Mouse (Mus musculus) midbrain, embryonic 16.5 days (tissue): ENCODE results near the gene Rab3il1. TPM values are rescaled to one million over a fixed set of nuclear protein-coding genes. Genes with fewer than 3 reads are reported as not detected.
A peak's percentile ranks its signal among the peaks of the same experiment; 100 is the strongest.

Source experiments
- ATAC-seq: fragments of 200-750 bp; cut with Nextera tagmentation; 2 replicates; pipeline ENCODE4 v1.8.0; 2017; ENCODE audit warnings: moderate TSS enrichment
- H3K27ac ChIP-seq: fragments of 300-500 bp; sonication (generic); 2 replicates; pipeline ENCODE4 v1.5.1; 2014; ENCODE audit warnings: mild to moderate bottlenecking, low read length, mixed read lengths
- H3K27me3 ChIP-seq: fragments of 300-500 bp; sonication (generic); 2 replicates; pipeline ENCODE4 v1.6.1; 2014; ENCODE audit warnings: low read depth, low read length, mixed read lengths; ENCODE audit not compliant: control insufficient read depth, insufficient read depth
- H3K36me3 ChIP-seq: fragments of 300-500 bp; sonication (generic); 2 replicates; pipeline ENCODE4 v1.6.1; 2014; ENCODE audit warnings: mild to moderate bottlenecking, low read length, moderate library complexity, mixed read lengths; ENCODE audit not compliant: control insufficient read depth, insufficient read depth
- H3K4me1 ChIP-seq: fragments of 300-500 bp; sonication (generic); 2 replicates; pipeline ENCODE4 v1.6.1; 2014; ENCODE audit warnings: mild to moderate bottlenecking, low read length, mixed read lengths; ENCODE audit not compliant: control insufficient read depth, insufficient read depth
- H3K4me2 ChIP-seq: fragments of 300-500 bp; sonication (generic); 2 replicates; pipeline ENCODE4 v1.6.1; 2014; ENCODE audit warnings: mild to moderate bottlenecking, low read length, mixed read lengths
- H3K4me3 ChIP-seq: fragments of 300-500 bp; sonication (generic); 2 replicates; pipeline ENCODE4 v1.5.1; 2014; ENCODE audit warnings: low read depth, mild to moderate bottlenecking, low read length, moderate library complexity, mixed read lengths
- H3K9ac ChIP-seq: fragments of 300-500 bp; sonication (generic); 2 replicates; pipeline ENCODE4 v1.6.1; 2014; ENCODE audit warnings: low read depth, low read length, mixed read lengths
- H3K9me3 ChIP-seq: fragments of 300-500 bp; sonication (generic); replicated peaks from 2 replicates; pipeline ENCODE4 v1.6.1; 2014; ENCODE audit warnings: mild to moderate bottlenecking, low read length, mixed read lengths; ENCODE audit not compliant: control insufficient read depth, poor library complexity, severe bottlenecking
- WGBS: fragments of 180-500 bp; shearing (Covaris S2); extraction: QIAGEN DNeasy Blood & Tissue Kit; methylation state at CpG from one replicate; pipeline ENCODE4 v1.1.7; 2014; 5-methylcytosine and 5-hydroxymethylcytosine counted together
- polyA plus RNA-seq: library from polyadenylated mRNA; unstranded; fragments of >200 nt; fragmentation: Nextera tagmentation; extraction: Ambion mirVana; gene quantifications from 2 replicates; pipeline ENCODE4 v1.2.1, GENCODE M21; 2015

The Rab3il1 gene
- polyA plus RNA-seq, 1 experiment from 2014 or later: 21.4 TPM

GRCm38 (mm10) chr19:9998736-9999486 lies 2.6 kb upstream of the Rab3il1 start:
- H3K4me2 ChIP-seq: no peak overlapping the region
- no peak for ATAC-seq
- H3K36me3 ChIP-seq: no peaks in the 10 kb centered on the region
- no peak overlapping the region for H3K9ac ChIP-seq
- H3K4me1 ChIP-seq: no peaks in the 10 kb centered on the region
- 62% methylated on average over 13 of the region's 13 CpGs for WGBS
- H3K27ac ChIP-seq: no peak overlapping the region
- H3K27me3 ChIP-seq: no peaks in the 10 kb centered on the region
- no peaks in the 10 kb centered on the region for H3K9me3 ChIP-seq
- no peak overlapping the region for H3K4me3 ChIP-seq

DNA sequence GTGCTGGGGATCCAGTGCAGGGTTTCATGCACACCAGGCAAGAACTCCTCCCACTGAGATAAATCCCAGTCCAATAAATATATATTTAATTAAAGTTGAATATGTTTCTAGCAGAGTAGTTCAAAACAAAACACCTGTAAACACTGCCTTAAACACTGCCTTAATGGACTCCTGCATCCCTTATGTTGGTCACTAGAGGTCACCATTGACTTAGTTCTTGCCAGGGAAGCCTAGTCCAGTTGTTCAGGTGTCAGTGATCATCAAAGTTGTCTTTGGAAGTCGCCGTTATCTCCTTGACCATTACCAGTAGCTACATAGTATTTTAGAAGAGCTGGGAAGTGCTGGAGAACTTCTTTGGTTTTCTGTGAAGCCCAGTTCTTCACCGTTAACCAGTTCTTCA lies 1.1 kb upstream of the Rab3il1 start:
- H3K4me2 ChIP-seq: no peak overlapping the region
- no peak overlapping the region for H3K27ac ChIP-seq
- no peaks in the 10 kb centered on the region for H3K36me3 ChIP-seq
- H3K9me3 ChIP-seq: no peaks in the 10 kb centered on the region
- no peak overlapping the region for H3K4me3 ChIP-seq
- no peak overlapping the region for H3K9ac ChIP-seq
- no peaks in the 10 kb centered on the region for H3K4me1 ChIP-seq
- WGBS: 25% methylated on average over 3 of the region's 3 CpGs
- peak; percentile 57 for ATAC-seq
- H3K27me3 ChIP-seq: no peaks in the 10 kb centered on the region

GRCm38 (mm10) chr19:10003696-10004095 lies 2.2 kb downstream of the Rab3il1 start:
- Histone ChIP-seq H3K4me3 (no peak overlapping the region), H3K4me1 (no peaks in the 10 kb centered on the region), H3K9ac (no peak overlapping the region), H3K27me3 (no peaks in the 10 kb centered on the region), H3K4me2 (no peak overlapping the region), H3K27ac (no peak overlapping the region), H3K9me3 (no peaks in the 10 kb centered on the region), H3K36me3 (no peaks in the 10 kb centered on the region)
- 93% methylated on average over 1 of the region's 1 CpGs for WGBS
- ATAC-seq: no peak

GRCm38 (mm10) chr19:10011408-10011807 lies 9.9 kb downstream of the Rab3il1 start:
- Histone ChIP-seq H3K9ac (no peak overlapping the region), H3K4me1 (no peaks in the 10 kb centered on the region), H3K4me2 (no peak overlapping the region), H3K27ac (no peak overlapping the region), H3K9me3 (no peaks in the 10 kb centered on the region), H3K36me3 (no peaks in the 10 kb centered on the region), H3K4me3 (no peak overlapping the region), H3K27me3 (no peaks in the 10 kb centered on the region)
- ATAC-seq: no peak
- WGBS: 88% methylated on average over 1 of the region's 1 CpGs

DNA sequence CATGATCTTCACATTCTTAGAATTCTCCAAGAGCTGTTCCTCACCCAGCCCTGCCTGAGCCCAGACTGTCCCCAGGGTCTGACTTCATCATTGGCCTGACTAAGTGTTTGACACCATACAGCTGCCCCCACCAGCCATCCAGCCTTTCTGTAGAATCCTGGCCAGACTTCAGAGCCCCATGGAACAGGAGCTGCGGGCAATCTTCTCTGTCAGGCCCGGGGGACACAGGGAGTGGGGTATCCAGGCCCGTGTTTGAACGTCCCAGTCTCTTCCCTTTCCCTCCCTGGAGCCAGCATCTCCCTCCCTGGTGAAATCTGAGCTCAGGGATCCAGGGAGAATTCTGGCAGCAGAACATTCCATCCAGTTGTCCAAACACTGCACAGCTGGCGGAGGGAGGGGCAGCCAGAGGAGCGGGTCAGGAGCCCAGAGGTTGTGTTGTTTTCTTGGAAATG lies 11.4 kb downstream of the Rab3il1 start:
- ATAC-seq: no peak
- Histone ChIP-seq H3K4me2 (no peak overlapping the region), H3K9ac (no peak overlapping the region)

DNA sequence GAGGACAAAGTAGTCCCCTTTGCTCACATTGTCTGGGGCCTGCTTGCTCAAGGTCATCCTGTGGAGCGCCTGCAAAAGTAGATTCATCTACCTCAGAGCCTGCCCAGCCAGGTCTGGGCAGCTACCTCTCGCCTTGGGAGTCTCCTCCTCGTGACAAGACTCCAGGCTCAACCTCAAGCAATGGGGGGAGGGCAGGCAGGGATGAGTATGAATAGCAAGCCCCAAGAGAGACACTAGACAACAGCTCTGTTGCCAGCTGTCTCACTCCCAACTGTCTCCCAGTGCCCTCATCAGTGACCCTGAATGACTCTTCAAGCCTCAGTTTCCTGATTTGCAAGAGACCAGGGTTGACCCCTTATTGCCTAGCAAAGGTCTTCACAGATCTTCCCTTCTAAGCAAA lies 11.9 kb downstream of the Rab3il1 start:
- Histone ChIP-seq H3K27ac (no peak overlapping the region), H3K4me2 (no peak overlapping the region), H3K9me3 (no peaks in the 10 kb centered on the region), H3K9ac (no peak overlapping the region), H3K4me3 (no peak overlapping the region), H3K4me1 (peaks cover under 1% of the 10 kb centered on the region; the same call in 1 of the 2 replicates), H3K36me3 (no peaks in the 10 kb centered on the region), H3K27me3 (no peaks in the 10 kb centered on the region)
- ATAC-seq: no peak
- WGBS: 64% methylated on average over 3 of the region's 3 CpGs

More for the DNA sequence above, 11.4 kb downstream of the Rab3il1 start:
- H3K27ac ChIP-seq: no peak overlapping the region
- 62% methylated on average over 6 of the region's 6 CpGs for WGBS
- H3K9me3 ChIP-seq: no peaks in the 10 kb centered on the region
- no peak overlapping the region for H3K4me3 ChIP-seq
- H3K4me1 ChIP-seq: no peaks in the 10 kb centered on the region
- H3K27me3 ChIP-seq: no peaks in the 10 kb centered on the region
- no peaks in the 10 kb centered on the region for H3K36me3 ChIP-seq

- no peak for ATAC-seq
- Histone ChIP-seq H3K9me3 (no peaks in the 10 kb centered on the region), H3K27me3 (no peaks in the 10 kb centered on the region), H3K4me3 (no peak overlapping the region), H3K4me2 (no peak overlapping the region), H3K27ac (no peak overlapping the region), H3K4me1 (peaks cover 6% of the 10 kb centered on the region), H3K36me3 (no peaks in the 10 kb centered on the region), H3K9ac (no peak overlapping the region)
- WGBS: 70% methylated on average over 5 of the region's 5 CpGs
These were observed 12.4 kb downstream of the Rab3il1 start for GRCm38 (mm10) chr19:10013913-10014312.

GRCm38 (mm10) chr19:10014824-10015223 lies 13.4 kb downstream of the Rab3il1 start:
- H3K9ac ChIP-seq: no peak overlapping the region
- no peaks in the 10 kb centered on the region for H3K9me3 ChIP-seq
- no peak overlapping the region for H3K27ac ChIP-seq
- no peaks in the 10 kb centered on the region for H3K27me3 ChIP-seq
- H3K4me3 ChIP-seq: no peak overlapping the region
- ATAC-seq: no peak
- no peaks in the 10 kb centered on the region for H3K36me3 ChIP-seq
- peaks cover 12% of the 10 kb centered on the region for H3K4me1 ChIP-seq
- H3K4me2 ChIP-seq: no peak overlapping the region
- WGBS: 82% methylated on average over 13 of the region's 13 CpGs

DNA sequence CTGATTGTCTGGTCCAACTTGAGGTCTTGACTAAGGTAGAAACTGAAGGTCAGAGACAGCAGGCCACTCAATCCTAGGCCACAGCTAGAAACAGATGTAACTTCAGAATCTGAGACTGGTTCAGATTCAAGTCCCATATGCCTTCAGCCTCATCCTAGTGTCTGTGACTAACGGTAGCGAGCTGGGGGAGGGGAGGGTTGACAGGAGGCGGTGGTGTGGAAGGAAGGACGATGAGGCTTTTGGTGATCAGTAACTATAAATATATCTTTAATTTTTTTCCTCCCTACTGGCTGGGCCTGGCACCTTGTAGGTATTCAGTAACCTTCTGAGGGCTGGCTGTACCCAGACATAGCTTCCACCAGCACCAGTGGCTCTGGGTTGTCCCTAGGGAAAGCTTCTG lies 14.0 kb downstream of the Rab3il1 start:
- Histone ChIP-seq H3K9me3 (no peaks in the 10 kb centered on the region), H3K36me3 (no peaks in the 10 kb centered on the region), H3K9ac (no peak overlapping the region), H3K4me2 (no peak overlapping the region), H3K4me3 (no peak overlapping the region), H3K4me1 (peaks cover 12% of the 10 kb centered on the region), H3K27ac (no peak overlapping the region), H3K27me3 (no peaks in the 10 kb centered on the region)
- WGBS: 87% methylated on average over 4 of the region's 4 CpGs
- ATAC-seq: no peak
